Mouse (Mus musculus) intestine, embryonic 15.5 days (tissue): ENCODE measurements at regions not wholly inside any gene's neighbourhood (a gene's known extent, or its start where the extent isn't known, plus 50 kb on each side); places are given as distances from the start of the nearest gene placed in this dataset.

Experiments
- ATAC-seq: fragments of 200-750 bp; cut with Nextera tagmentation; 2 replicates; pipeline ENCODE4 v1.8.0; 2017; ENCODE audit warnings: moderate TSS enrichment, moderate library complexity
- H3K27ac ChIP-seq: fragments of 300-500 bp; sonication (generic); 2 replicates; pipeline ENCODE4 v1.5.1; 2015; ENCODE audit warnings: mild to moderate bottlenecking, inconsistent platforms
- H3K27me3 ChIP-seq: fragments of 300-500 bp; sonication (generic); replicated peaks from 2 replicates; pipeline ENCODE4 v1.6.1; 2015; ENCODE audit warnings: inconsistent platforms
- H3K36me3 ChIP-seq: fragments of 300-500 bp; sonication (generic); 2 replicates; pipeline ENCODE4 v1.6.1; 2015; ENCODE audit warnings: inconsistent platforms
- H3K4me1 ChIP-seq: fragments of 300-500 bp; sonication (generic); replicated peaks from 2 replicates; pipeline ENCODE4 v1.6.1; 2015; ENCODE audit warnings: inconsistent platforms
- H3K4me2 ChIP-seq: fragments of 300-500 bp; sonication (generic); replicated peaks from 2 replicates; pipeline ENCODE4 v1.6.1; 2015; ENCODE audit warnings: mild to moderate bottlenecking, inconsistent platforms
- H3K4me3 ChIP-seq: fragments of 300-500 bp; sonication (generic); replicated peaks from 2 replicates; pipeline ENCODE4 v1.5.1; 2015; ENCODE audit warnings: inconsistent platforms
- H3K9ac ChIP-seq: fragments of 300-500 bp; sonication (generic); 2 replicates; pipeline ENCODE4 v1.6.1; 2015; ENCODE audit warnings: inconsistent platforms
- H3K9me3 ChIP-seq: fragments of 300-500 bp; sonication (generic); 2 replicates; pipeline ENCODE4 v1.6.1; 2016; ENCODE audit warnings: inconsistent platforms
- WGBS: fragments of 180-500 bp; shearing (Covaris S2); methylation state at CpG from one replicate; pipeline ENCODE4 v1.1.7; 2015; 5-methylcytosine and 5-hydroxymethylcytosine counted together

- Histone ChIP-seq H3K4me3 (no peak overlapping the region), H3K36me3 (no peaks in the 10 kb centered on the region), H3K9me3 (no peaks in the 10 kb centered on the region), H3K27me3 (no peaks in the 10 kb centered on the region), H3K27ac (no peak overlapping the region), H3K4me2 (no peak overlapping the region), H3K9ac (no peak overlapping the region), H3K4me1 (no peaks in the 10 kb centered on the region)
- no peak for ATAC-seq
Observed at GRCm38 (mm10) chr3:147795116-147795515, 942.9 kb downstream of the Ttll7 start.

GRCm38 (mm10) chr3:147786555-147786954 lies 934.4 kb downstream of the Ttll7 start:
- Histone ChIP-seq H3K4me1 (no peaks in the 10 kb centered on the region), H3K4me2 (no peak overlapping the region), H3K9me3 (no peaks in the 10 kb centered on the region), H3K27ac (no peak overlapping the region), H3K4me3 (no peak overlapping the region), H3K27me3 (no peaks in the 10 kb centered on the region), H3K36me3 (no peaks in the 10 kb centered on the region), H3K9ac (no peak overlapping the region)
- ATAC-seq, result no peak
- WGBS, result 71% methylated on average over 2 of the region's 2 CpGs

GRCm38 (mm10) chr3:147750842-147751191 lies 898.6 kb downstream of the Ttll7 start:
- 38% methylated on average over 1 of the region's 1 CpGs for WGBS
- Histone ChIP-seq H3K4me2 (no peak overlapping the region), H3K4me1 (no peaks in the 10 kb centered on the region), H3K4me3 (no peak overlapping the region), H3K9me3 (no peaks in the 10 kb centered on the region), H3K9ac (no peak overlapping the region), H3K36me3 (no peaks in the 10 kb centered on the region), H3K27me3 (no peaks in the 10 kb centered on the region), H3K27ac (no peak overlapping the region)
- ATAC-seq, result no peak

GRCm38 (mm10) chr3:147749939-147750841 lies 898.0 kb downstream of the Ttll7 start:
- Histone ChIP-seq H3K4me1 (no peaks in the 10 kb centered on the region), H3K9ac (no peak overlapping the region), H3K27ac (0 out of 2 replicates have a peak overlapping the region, but pooled peaks have one; percentile 6), H3K4me3 (no peak overlapping the region), H3K4me2 (no peak overlapping the region), H3K27me3 (no peaks in the 10 kb centered on the region), H3K9me3 (no peaks in the 10 kb centered on the region), H3K36me3 (no peaks in the 10 kb centered on the region)
- ATAC-seq, result no peak
- 69% methylated on average over 12 of the region's 12 CpGs for WGBS

- Histone ChIP-seq H3K4me3 (no peak overlapping the region), H3K36me3 (no peaks in the 10 kb centered on the region), H3K4me1 (no peaks in the 10 kb centered on the region), H3K27me3 (no peaks in the 10 kb centered on the region), H3K27ac (no peak overlapping the region), H3K4me2 (no peak overlapping the region), H3K9ac (no peak overlapping the region), H3K9me3 (no peaks in the 10 kb centered on the region)
- WGBS, result 87% methylated on average over 5 of the region's 5 CpGs
- ATAC-seq, result no peak
Observed at GRCm38 (mm10) chr3:147749442-147749841, 897.3 kb downstream of the Ttll7 start.

GRCm38 (mm10) chr3:147736673-147737439 lies 884.7 kb downstream of the Ttll7 start:
- Histone ChIP-seq H3K36me3 (no peaks in the 10 kb centered on the region), H3K27ac (no peak overlapping the region), H3K9ac (no peak overlapping the region), H3K4me1 (no peaks in the 10 kb centered on the region), H3K9me3 (no peaks in the 10 kb centered on the region), H3K4me2 (no peak overlapping the region), H3K27me3 (no peaks in the 10 kb centered on the region), H3K4me3 (no peak overlapping the region)
- no peak for ATAC-seq
- 80% methylated on average over 6 of the region's 6 CpGs for WGBS

GRCm38 (mm10) chr3:147716391-147716790 lies 864.2 kb downstream of the Ttll7 start:
- H3K27me3 ChIP-seq, result no peaks in the 10 kb centered on the region
- no peaks in the 10 kb centered on the region for H3K36me3 ChIP-seq
- no peaks in the 10 kb centered on the region for H3K9me3 ChIP-seq
- H3K4me3 ChIP-seq, result no peak overlapping the region
- H3K4me2 ChIP-seq, result no peak overlapping the region
- H3K4me1 ChIP-seq, result no peaks in the 10 kb centered on the region
- WGBS, result 80% methylated on average over 4 of the region's 4 CpGs
- H3K9ac ChIP-seq, result no peak overlapping the region
- no peak for ATAC-seq
- H3K27ac ChIP-seq, result no peak overlapping the region

GRCm38 (mm10) chr3:147707401-147707801 lies 855.2 kb downstream of the Ttll7 start:
- Histone ChIP-seq H3K27ac (no peak overlapping the region), H3K4me2 (no peak overlapping the region), H3K9ac (no peak overlapping the region), H3K4me3 (no peak overlapping the region), H3K9me3 (no peaks in the 10 kb centered on the region), H3K27me3 (no peaks in the 10 kb centered on the region), H3K4me1 (no peaks in the 10 kb centered on the region), H3K36me3 (no peaks in the 10 kb centered on the region)
- no peak for ATAC-seq
- 31% methylated on average over 4 of the region's 4 CpGs for WGBS

- WGBS, result 96% methylated on average over 2 of the region's 2 CpGs
- ATAC-seq, result no peak
- no peak overlapping the region for H3K4me2 ChIP-seq
- no peaks in the 10 kb centered on the region for H3K9me3 ChIP-seq
- H3K36me3 ChIP-seq, result no peaks in the 10 kb centered on the region
- H3K4me3 ChIP-seq, result no peak overlapping the region
- no peaks in the 10 kb centered on the region for H3K4me1 ChIP-seq
- H3K9ac ChIP-seq, result no peak overlapping the region
- no peaks in the 10 kb centered on the region for H3K27me3 ChIP-seq
- H3K27ac ChIP-seq, result no peak overlapping the region
Observed at GRCm38 (mm10) chr3:147683730-147684129, 831.6 kb downstream of the Ttll7 start.

GRCm38 (mm10) chr3:147680299-147680698 lies 828.1 kb downstream of the Ttll7 start:
- no peaks in the 10 kb centered on the region for H3K9me3 ChIP-seq
- H3K36me3 ChIP-seq, result no peaks in the 10 kb centered on the region
- H3K27me3 ChIP-seq, result no peaks in the 10 kb centered on the region
- no peaks in the 10 kb centered on the region for H3K4me1 ChIP-seq
- H3K27ac ChIP-seq, result no peak overlapping the region
- H3K4me3 ChIP-seq, result no peak overlapping the region
- no peak overlapping the region for H3K9ac ChIP-seq
- ATAC-seq, result no peak
- WGBS, result 79% methylated on average over 1 of the region's 1 CpGs
- H3K4me2 ChIP-seq, result no peak overlapping the region

GRCm38 (mm10) chr3:147662572-147662971 lies 810.4 kb downstream of the Ttll7 start:
- no peak overlapping the region for H3K4me3 ChIP-seq
- H3K9me3 ChIP-seq, result no peaks in the 10 kb centered on the region
- no peaks in the 10 kb centered on the region for H3K36me3 ChIP-seq
- no peak overlapping the region for H3K27ac ChIP-seq
- no peaks in the 10 kb centered on the region for H3K4me1 ChIP-seq
- ATAC-seq, result no peak
- no peak overlapping the region for H3K9ac ChIP-seq
- WGBS, result 83% methylated on average over 3 of the region's 3 CpGs
- no peaks in the 10 kb centered on the region for H3K27me3 ChIP-seq
- no peak overlapping the region for H3K4me2 ChIP-seq

GRCm38 (mm10) chr3:147652849-147653248 lies 800.7 kb downstream of the Ttll7 start:
- H3K36me3 ChIP-seq, result no peaks in the 10 kb centered on the region
- no peak overlapping the region for H3K27ac ChIP-seq
- no peak overlapping the region for H3K4me3 ChIP-seq
- H3K4me2 ChIP-seq, result no peak overlapping the region
- ATAC-seq, result no peak
- H3K4me1 ChIP-seq, result 0 out of 2 replicates have a peak, but pooled peaks cover 3% of the 10 kb centered on the region
- no peaks in the 10 kb centered on the region for H3K27me3 ChIP-seq
- no peak overlapping the region for H3K9ac ChIP-seq
- 45% methylated on average over 6 of the region's 6 CpGs for WGBS
- H3K9me3 ChIP-seq, result no peaks in the 10 kb centered on the region
